Mouse (Mus musculus) embryonic facial prominence, embryonic 13.5 days (tissue): Measurements from ENCODE around the gene Bpifa6. TPM values are rescaled to one million over a fixed set of nuclear protein-coding genes. Genes with fewer than 3 reads are reported as not detected.

Experiments
- ATAC-seq: fragments of 200-750 bp; cut with Nextera tagmentation; 2 replicates; pipeline ENCODE4 v1.8.0; 2017; ENCODE audit warnings: low read depth; ENCODE audit not compliant: insufficient number of reproducible peaks, insufficient read depth, low FRiP score, low TSS enrichment
- H3K27ac ChIP-seq: fragments of 300-500 bp; sonication (generic); 2 replicates; pipeline ENCODE4 v1.5.1; 2015; ENCODE audit warnings: moderate library complexity, mild to moderate bottlenecking, inconsistent platforms
- H3K27me3 ChIP-seq: fragments of 300-500 bp; sonication (generic); 2 replicates; pipeline ENCODE4 v1.6.1; 2015; ENCODE audit warnings: mild to moderate bottlenecking, inconsistent platforms
- H3K36me3 ChIP-seq: fragments of 300-500 bp; sonication (generic); 2 replicates; pipeline ENCODE4 v1.6.1; 2015; ENCODE audit warnings: mild to moderate bottlenecking, inconsistent platforms
- H3K4me1 ChIP-seq: fragments of 300-500 bp; sonication (generic); 2 replicates; pipeline ENCODE4 v1.6.1; 2015; ENCODE audit warnings: inconsistent platforms
- H3K4me2 ChIP-seq: fragments of 300-500 bp; sonication (generic); 2 replicates; pipeline ENCODE4 v1.6.1; 2015; ENCODE audit warnings: moderate library complexity, mild to moderate bottlenecking, inconsistent platforms
- H3K4me3 ChIP-seq: fragments of 300-500 bp; sonication (generic); 2 replicates; pipeline ENCODE4 v1.5.1; 2015; ENCODE audit warnings: mild to moderate bottlenecking, inconsistent platforms
- H3K9ac ChIP-seq: fragments of 300-500 bp; sonication (generic); 2 replicates; pipeline ENCODE4 v1.6.1; 2015; ENCODE audit warnings: mild to moderate bottlenecking, inconsistent platforms
- H3K9me3 ChIP-seq: fragments of 300-500 bp; sonication (generic); 2 replicates; pipeline ENCODE4 v1.6.1; 2016; ENCODE audit warnings: inconsistent platforms
- WGBS: fragments of 180-500 bp; shearing (Covaris S2); methylation state at CpG from one replicate; pipeline ENCODE4 v1.1.7; 2015; ENCODE audit warnings: mixed read lengths; 5-methylcytosine and 5-hydroxymethylcytosine counted together
- polyA plus RNA-seq: library from polyadenylated mRNA; unstranded; fragments of >200 nt; fragmentation: Nextera tagmentation; extraction: Ambion mirVana; gene quantifications from 2 replicates; pipeline ENCODE4 v1.2.1, GENCODE M21; 2015

Bpifa6 gene
- polyA plus RNA-seq: not detected in 2 replicates

- Histone ChIP-seq H3K27me3 (no peaks in the 10 kb centered on the region), H3K36me3 (no peaks in the 10 kb centered on the region), H3K4me2 (no peak within 1 kb of the TSS), H3K27ac (no peak within 1 kb of the TSS), H3K4me3 (no peak within 1 kb of the TSS), H3K4me1 (no peaks in the 10 kb centered on the region), H3K9me3 (no peaks in the 10 kb centered on the region), H3K9ac (no peak within 1 kb of the TSS)
- no peak for ATAC-seq
- 55% methylated on average over 5 of the region's 5 CpGs for WGBS
Measured at GRCm38 (mm10) chr2:153974582-153974981, at the start of gene Bpifa6. Bpifa6 (plus strand) TSS chr2:153974945.

DNA sequence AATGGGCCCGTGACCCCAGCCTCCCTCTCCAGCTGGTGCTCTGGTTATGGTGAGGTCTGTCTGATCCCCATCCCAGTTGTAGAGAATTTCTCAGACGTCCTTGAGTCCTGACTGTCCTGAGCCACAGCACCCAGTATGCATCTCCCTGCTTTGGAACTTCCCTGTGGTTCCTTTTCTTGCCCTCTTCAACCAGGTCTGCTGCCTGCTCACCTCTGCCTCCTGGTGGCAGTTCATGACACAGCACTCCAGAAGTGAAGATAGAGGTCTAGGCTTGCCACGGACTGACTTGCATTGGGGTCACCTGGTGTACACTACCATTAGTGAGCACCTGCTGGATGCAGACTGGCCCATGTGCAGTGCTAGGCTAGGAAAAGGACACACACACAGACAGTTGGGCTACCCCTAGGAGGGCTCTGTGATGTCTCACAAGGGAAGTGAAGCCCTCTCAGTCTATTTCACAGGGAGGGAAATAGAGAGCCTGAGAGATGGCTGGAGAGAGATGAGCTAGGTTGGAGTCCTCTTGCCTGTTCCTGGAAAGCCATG is 44.8 kb upstream of the Bpifa6 start:
- Histone ChIP-seq H3K4me3 (no peak overlapping the region), H3K27ac (no peak overlapping the region), H3K4me1 (no peaks in the 10 kb centered on the region), H3K9ac (no peak overlapping the region), H3K9me3 (no peaks in the 10 kb centered on the region), H3K27me3 (no peaks in the 10 kb centered on the region), H3K36me3 (no peaks in the 10 kb centered on the region), H3K4me2 (no peak overlapping the region)
- 45% methylated on average over 3 of the region's 3 CpGs for WGBS
- ATAC-seq: no peak

- ATAC-seq: no peak
- no peak overlapping the region for H3K27ac ChIP-seq
- no peak overlapping the region for H3K4me3 ChIP-seq
- H3K4me2 ChIP-seq: no peak overlapping the region
- no peak overlapping the region for H3K9ac ChIP-seq
- H3K9me3 ChIP-seq: no peaks in the 10 kb centered on the region
- WGBS: 76% methylated on average over 6 of the region's 6 CpGs
- no peaks in the 10 kb centered on the region for H3K27me3 ChIP-seq
- H3K36me3 ChIP-seq: no peaks in the 10 kb centered on the region
- H3K4me1 ChIP-seq: no peaks in the 10 kb centered on the region
Measured at GRCm38 (mm10) chr2:153931125-153931524, 43.6 kb upstream of the Bpifa6 start.

GRCm38 (mm10) chr2:153933311-153933710 is 41.4 kb upstream of the Bpifa6 start:
- H3K4me1 ChIP-seq: no peaks in the 10 kb centered on the region
- ATAC-seq: no peak
- no peaks in the 10 kb centered on the region for H3K9me3 ChIP-seq
- no peak overlapping the region for H3K27ac ChIP-seq
- H3K4me2 ChIP-seq: no peak overlapping the region
- 85% methylated on average over 6 of the region's 6 CpGs for WGBS
- no peaks in the 10 kb centered on the region for H3K36me3 ChIP-seq
- no peak overlapping the region for H3K9ac ChIP-seq
- no peak overlapping the region for H3K4me3 ChIP-seq
- H3K27me3 ChIP-seq: no peaks in the 10 kb centered on the region

DNA sequence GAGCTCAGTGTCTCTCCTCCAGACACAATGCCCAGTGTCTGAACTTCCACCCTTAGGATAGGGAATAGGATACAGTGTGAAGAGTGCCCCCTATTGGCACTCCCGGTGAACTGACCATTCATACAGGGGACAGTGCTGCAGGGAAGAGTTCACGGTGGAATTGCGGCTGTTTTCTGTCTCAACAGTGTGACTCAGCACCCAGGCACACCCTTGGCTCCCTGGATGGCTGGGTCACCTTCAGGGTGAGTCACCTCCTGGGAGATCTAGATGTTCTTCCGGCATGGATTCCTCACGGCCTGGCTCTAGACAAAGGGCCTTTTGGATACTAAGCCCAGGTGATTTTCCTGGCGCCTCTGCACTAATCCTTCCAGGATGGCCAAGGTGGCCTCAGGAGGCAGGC is 39.4 kb upstream of the Bpifa6 start:
- WGBS: 88% methylated on average over 6 of the region's 6 CpGs
- no peak for ATAC-seq
- Histone ChIP-seq H3K4me3 (no peak overlapping the region), H3K27ac (no peak overlapping the region), H3K27me3 (no peaks in the 10 kb centered on the region), H3K9ac (no peak overlapping the region), H3K36me3 (no peaks in the 10 kb centered on the region), H3K4me2 (no peak overlapping the region), H3K4me1 (no peaks in the 10 kb centered on the region), H3K9me3 (no peaks in the 10 kb centered on the region)

DNA sequence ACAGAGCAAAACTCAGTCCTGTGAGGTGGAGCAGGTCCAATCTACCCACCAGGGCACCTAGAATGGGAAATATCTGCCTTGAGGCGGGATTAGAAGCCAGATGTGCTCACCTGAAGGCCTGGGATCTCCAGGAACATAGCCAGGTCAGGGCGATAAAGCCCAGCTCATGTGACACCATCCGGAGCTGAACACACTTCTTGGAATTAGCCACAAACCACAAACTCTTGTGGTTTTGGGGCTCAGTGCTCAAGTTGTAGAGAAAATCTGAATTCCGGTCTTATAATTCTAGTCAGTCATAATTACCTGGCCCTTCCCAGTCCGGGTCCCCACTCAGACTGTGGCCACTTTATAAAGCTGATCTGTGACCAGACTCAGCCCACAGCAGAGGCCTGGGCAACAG is 36.9 kb upstream of the Bpifa6 start, which contains the start of gene Bpifb4:
TSS of gene Bpifb4 (plus strand) at position 370 of the 400 bp plus-strand sequence.
- H3K9ac ChIP-seq: no peak within 1 kb of the TSS
- no peak within 1 kb of the TSS for H3K4me3 ChIP-seq
- no peak within 1 kb of the TSS for H3K27ac ChIP-seq
- H3K36me3 ChIP-seq: no peaks in the 10 kb centered on the region
- no peaks in the 10 kb centered on the region for H3K4me1 ChIP-seq
- WGBS: 64% methylated on average over 5 of the region's 5 CpGs
- no peak for ATAC-seq
- no peaks in the 10 kb centered on the region for H3K27me3 ChIP-seq
- H3K9me3 ChIP-seq: no peaks in the 10 kb centered on the region
- H3K4me2 ChIP-seq: no peak within 1 kb of the TSS

GRCm38 (mm10) chr2:153943537-153943936 is 31.2 kb upstream of the Bpifa6 start:
- 40% methylated on average over 3 of the region's 3 CpGs for WGBS
- H3K4me1 ChIP-seq: no peaks in the 10 kb centered on the region
- H3K36me3 ChIP-seq: no peaks in the 10 kb centered on the region
- H3K4me2 ChIP-seq: no peak overlapping the region
- no peak overlapping the region for H3K4me3 ChIP-seq
- no peaks in the 10 kb centered on the region for H3K9me3 ChIP-seq
- no peak overlapping the region for H3K9ac ChIP-seq
- H3K27ac ChIP-seq: no peak overlapping the region
- no peaks in the 10 kb centered on the region for H3K27me3 ChIP-seq
- no peak for ATAC-seq

DNA sequence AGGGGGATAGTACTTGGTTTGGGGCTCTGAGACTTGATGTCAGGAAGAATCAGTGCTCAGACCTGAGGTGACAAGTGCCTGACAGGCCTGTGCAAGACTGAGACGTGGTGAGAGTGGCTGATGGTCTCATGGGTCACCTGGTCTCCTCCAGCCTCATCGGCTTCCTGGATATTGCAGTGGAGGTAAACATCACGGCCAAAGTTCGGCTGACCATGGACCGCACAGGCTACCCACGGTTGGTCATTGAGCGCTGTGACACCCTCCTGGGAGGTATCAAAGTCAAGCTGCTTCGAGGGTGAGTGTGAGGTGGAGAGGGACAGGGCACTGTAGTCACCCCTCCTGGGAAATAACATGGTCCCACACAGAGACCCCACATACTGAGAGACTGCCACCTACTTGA is 30.2 kb upstream of the Bpifa6 start:
- ATAC-seq: no peak
- Histone ChIP-seq H3K4me1 (no peaks in the 10 kb centered on the region), H3K36me3 (no peaks in the 10 kb centered on the region), H3K27me3 (no peaks in the 10 kb centered on the region), H3K27ac (no peak overlapping the region), H3K4me2 (no peak overlapping the region), H3K9ac (no peak overlapping the region), H3K4me3 (no peak overlapping the region), H3K9me3 (no peaks in the 10 kb centered on the region)
- WGBS: 85% methylated on average over 8 of the region's 8 CpGs

- H3K27me3 ChIP-seq: no peaks in the 10 kb centered on the region
- H3K4me3 ChIP-seq: no peak overlapping the region
- H3K4me1 ChIP-seq: no peaks in the 10 kb centered on the region
- no peak overlapping the region for H3K27ac ChIP-seq
- H3K9me3 ChIP-seq: no peaks in the 10 kb centered on the region
- H3K4me2 ChIP-seq: no peak overlapping the region
- ATAC-seq: no peak
- no peaks in the 10 kb centered on the region for H3K36me3 ChIP-seq
- H3K9ac ChIP-seq: no peak overlapping the region
- 28% methylated on average over 6 of the region's 6 CpGs for WGBS
Measured at GRCm38 (mm10) chr2:153952897-153953296, 21.8 kb upstream of the Bpifa6 start.

- WGBS: 5% methylated on average over 6 of the region's 6 CpGs
- no peaks in the 10 kb centered on the region for H3K9me3 ChIP-seq
- no peak for ATAC-seq
- H3K4me3 ChIP-seq: no peak overlapping the region
- H3K27ac ChIP-seq: no peak overlapping the region
- no peaks in the 10 kb centered on the region for H3K4me1 ChIP-seq
- no peaks in the 10 kb centered on the region for H3K36me3 ChIP-seq
- no peak overlapping the region for H3K9ac ChIP-seq
- H3K4me2 ChIP-seq: peak overlapping the region; percentile 48
- H3K27me3 ChIP-seq: no peaks in the 10 kb centered on the region
Measured at GRCm38 (mm10) chr2:153953836-153954235, 20.9 kb upstream of the Bpifa6 start.

- Histone ChIP-seq H3K9ac (no peak overlapping the region), H3K4me2 (no peak overlapping the region), H3K9me3 (no peaks in the 10 kb centered on the region), H3K36me3 (no peaks in the 10 kb centered on the region), H3K27ac (no peak overlapping the region), H3K4me1 (no peaks in the 10 kb centered on the region), H3K4me3 (no peak overlapping the region), H3K27me3 (no peaks in the 10 kb centered on the region)
- WGBS: 72% methylated on average over 4 of the region's 4 CpGs
- no peak for ATAC-seq
Measured at GRCm38 (mm10) chr2:153962821-153963331, 11.9 kb upstream of the Bpifa6 start.

DNA sequence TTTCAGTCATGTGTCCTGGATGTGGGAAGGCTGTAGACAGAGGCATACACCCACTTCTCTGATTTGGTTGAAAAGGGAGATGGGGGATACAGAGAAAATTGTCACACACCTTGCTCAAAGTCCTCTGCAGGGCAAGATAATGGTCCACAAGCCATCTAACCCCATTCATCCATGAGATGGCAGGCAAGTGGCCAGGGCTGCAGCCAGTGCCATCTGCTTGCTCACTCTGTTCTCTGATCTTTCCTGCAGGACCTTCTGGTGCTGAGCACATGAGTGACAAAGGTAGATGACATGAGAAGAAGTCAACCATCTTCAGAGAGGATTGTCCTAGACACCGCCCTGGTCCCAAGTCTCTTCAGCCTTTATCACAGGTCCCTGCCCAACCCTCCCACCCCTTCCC is 11.4 kb upstream of the Bpifa6 start:
- H3K27me3 ChIP-seq: no peaks in the 10 kb centered on the region
- no peaks in the 10 kb centered on the region for H3K9me3 ChIP-seq
- ATAC-seq: no peak
- H3K4me2 ChIP-seq: no peak overlapping the region
- 96% methylated on average over 1 of the region's 1 CpGs for WGBS
- no peak overlapping the region for H3K9ac ChIP-seq
- no peak overlapping the region for H3K4me3 ChIP-seq
- H3K36me3 ChIP-seq: no peaks in the 10 kb centered on the region
- H3K27ac ChIP-seq: no peak overlapping the region
- no peaks in the 10 kb centered on the region for H3K4me1 ChIP-seq
